Mouse (Mus musculus): ENCODE results near the gene Upk3a.

Gene Upk3a

GRCm38 (mm10) chr15:85042361-85042954, 25.5 kb downstream of the Upk3a start:
- in situ Hi-C loops (cut with MboI; ENCODE audit: low pct_unique_long_range_greater_than_20kb in 1 of 2, low sequenced_read_pairs in 2 of 2, unreplicated experiment in 1 of 2), result no loop called here

GRCm38 (mm10) chr15:85043116-85043515, 26.2 kb downstream of the Upk3a start:
- in situ Hi-C loops (cut with MboI; ENCODE audit: low pct_unique_long_range_greater_than_20kb in 1 of 2, low sequenced_read_pairs in 2 of 2, unreplicated experiment in 1 of 2), result no loop called here

DNA sequence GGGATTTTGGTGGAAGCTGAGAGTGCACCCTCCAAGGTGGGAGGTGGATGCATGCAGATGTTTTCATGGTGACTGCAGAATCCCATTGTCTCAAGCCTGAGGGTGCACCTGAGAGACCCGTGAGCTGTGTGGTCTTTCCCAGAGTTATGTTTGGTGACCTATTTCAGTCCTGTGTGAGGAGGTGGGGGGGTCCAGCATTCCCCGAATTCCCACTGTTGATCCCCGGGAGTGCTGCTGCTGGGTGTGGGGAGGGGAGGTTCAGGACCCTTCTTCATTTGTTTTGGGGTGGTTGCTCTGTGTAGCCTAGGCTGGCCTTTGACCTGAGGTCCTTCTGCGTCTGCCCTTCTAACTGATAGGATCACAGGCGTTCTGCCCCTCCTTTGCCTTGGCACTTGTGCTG, 26.8 kb downstream of the Upk3a start:
- in situ Hi-C loops (cut with MboI; ENCODE audit: low pct_unique_long_range_greater_than_20kb in 1 of 2, low sequenced_read_pairs in 2 of 2, unreplicated experiment in 1 of 2), result no loop called here

DNA sequence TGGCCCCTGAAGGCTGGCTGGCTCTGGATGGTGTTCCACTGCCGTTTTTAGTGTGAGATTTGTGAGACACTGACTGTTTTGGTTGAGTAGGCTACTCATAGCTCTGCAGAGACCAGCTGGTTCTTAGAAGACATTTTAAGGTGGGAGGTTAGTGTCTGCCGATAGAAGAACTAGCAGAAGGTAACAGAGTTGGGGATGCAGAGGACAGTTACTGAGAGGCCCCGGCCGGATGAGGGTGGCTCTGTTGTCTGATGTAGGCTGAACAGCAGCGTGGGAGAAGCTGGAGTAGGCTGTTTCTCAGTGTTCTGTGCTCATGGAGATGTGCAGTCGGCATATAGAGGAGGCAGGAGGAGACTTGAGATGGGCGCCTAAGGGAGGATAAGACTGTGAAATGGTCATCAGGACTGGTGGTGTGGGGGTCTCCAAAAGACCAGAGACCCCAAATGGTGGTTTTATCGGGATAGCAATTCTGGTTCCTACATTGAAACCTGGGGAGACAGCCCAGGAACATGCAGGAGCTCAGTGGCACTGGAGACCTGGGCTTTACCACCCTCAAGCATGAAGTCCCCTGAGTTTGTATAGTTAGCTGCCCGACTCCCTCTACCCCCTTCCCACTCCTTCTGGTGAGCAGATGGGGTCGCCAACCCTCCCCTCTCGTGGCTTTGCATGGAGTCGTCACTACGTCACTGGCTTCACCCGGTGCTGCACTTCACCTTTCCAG, 29.4 kb downstream of the Upk3a start:
- in situ Hi-C loops (cut with MboI; ENCODE audit: low pct_unique_long_range_greater_than_20kb in 1 of 2, low sequenced_read_pairs in 2 of 2, unreplicated experiment in 1 of 2), result no loop called here

GRCm38 (mm10) chr15:85047865-85048264, 30.9 kb downstream of the Upk3a start:
- in situ Hi-C loops (cut with MboI; ENCODE audit: low pct_unique_long_range_greater_than_20kb in 1 of 2, low sequenced_read_pairs in 2 of 2, unreplicated experiment in 1 of 2), result no loop called here

- in situ Hi-C loops (cut with MboI; ENCODE audit: low pct_unique_long_range_greater_than_20kb in 1 of 2, low sequenced_read_pairs in 2 of 2, unreplicated experiment in 1 of 2), result no loop called here
Observed at GRCm38 (mm10) chr15:85049758-85050157, 32.8 kb downstream of the Upk3a start.

GRCm38 (mm10) chr15:85054098-85054497, 37.2 kb downstream of the Upk3a start:
- in situ Hi-C loops (cut with MboI; ENCODE audit: low pct_unique_long_range_greater_than_20kb in 1 of 2, low sequenced_read_pairs in 2 of 2, unreplicated experiment in 1 of 2), result no loop called here

- in situ Hi-C loops (cut with MboI; ENCODE audit: low pct_unique_long_range_greater_than_20kb in 1 of 2, low sequenced_read_pairs in 2 of 2, unreplicated experiment in 1 of 2), result no loop called here
Observed at GRCm38 (mm10) chr15:85055186-85055585, 38.2 kb downstream of the Upk3a start.

DNA sequence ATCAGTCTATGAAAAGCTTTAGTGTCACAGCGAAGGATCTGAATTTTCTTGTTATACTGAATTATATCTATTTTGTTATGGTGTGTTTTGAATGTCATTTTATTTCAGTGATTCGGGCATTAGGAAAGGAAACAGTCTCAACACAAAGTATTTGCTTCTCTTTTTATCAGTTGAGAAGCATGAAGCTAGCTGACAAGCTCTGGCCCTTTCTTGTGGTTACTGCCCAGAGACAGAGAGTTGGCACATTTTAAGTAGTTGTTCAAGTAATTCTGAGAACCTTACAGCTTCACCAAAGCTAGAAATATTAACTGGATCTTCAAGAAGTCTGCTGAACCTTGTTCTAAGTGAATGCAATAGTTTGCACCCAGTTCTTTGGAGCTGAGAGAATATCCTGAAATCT, 46.5 kb downstream of the Upk3a start:
- in situ Hi-C loops (cut with MboI; ENCODE audit: low pct_unique_long_range_greater_than_20kb in 1 of 2, low sequenced_read_pairs in 2 of 2, unreplicated experiment in 1 of 2), result no loop called here

DNA sequence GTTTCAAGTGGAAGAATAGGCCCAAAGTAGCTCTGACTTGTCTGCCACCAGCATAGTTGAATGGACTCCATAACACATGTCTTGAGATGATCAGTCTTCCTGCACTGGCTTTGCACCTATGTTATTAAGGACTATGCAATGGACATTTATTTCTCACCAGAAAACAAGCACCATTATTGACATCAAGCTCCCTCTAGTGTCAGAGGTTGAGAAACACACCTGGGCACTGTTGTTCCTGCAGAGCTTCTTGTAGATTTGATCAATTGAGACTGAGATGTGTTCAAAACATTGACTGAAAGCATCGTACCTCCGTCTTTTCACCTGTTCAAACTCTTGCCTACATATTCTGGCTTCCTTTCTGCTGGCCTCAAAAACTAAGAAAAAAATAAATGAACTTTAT, 53.6 kb downstream of the Upk3a start:
- in situ Hi-C loops (cut with MboI; ENCODE audit: low pct_unique_long_range_greater_than_20kb in 1 of 2, low sequenced_read_pairs in 2 of 2, unreplicated experiment in 1 of 2), result loop anchor here (5.0 kb wide), 1 partner anchor 73 kb away; no protein-coding TSS in a partner anchor
